Mouse (Mus musculus) neural tube, embryonic 12.5 days (tissue): ENCODE results near the gene Adprhl2. TPM values are rescaled to one million over a fixed set of nuclear protein-coding genes. Genes with fewer than 3 reads are reported as not detected.

Experiments used
- ATAC-seq: fragments of 200-750 bp; cut with Nextera tagmentation; 2 replicates; pipeline ENCODE4 v1.8.0; 2017; ENCODE audit warnings: low read depth, mild to moderate bottlenecking, moderate TSS enrichment, moderate library complexity; ENCODE audit not compliant: low FRiP score
- H3K27ac ChIP-seq: fragments of 300-500 bp; sonication (generic); 2 replicates; pipeline ENCODE4 v1.5.1; 2016
- H3K27me3 ChIP-seq: fragments of 300-500 bp; sonication (generic); replicated peaks from 2 replicates; pipeline ENCODE4 v1.6.1; 2016; ENCODE audit warnings: mild to moderate bottlenecking
- H3K36me3 ChIP-seq: fragments of 300-500 bp; sonication (generic); 2 replicates; pipeline ENCODE4 v1.6.1; 2016; ENCODE audit warnings: mild to moderate bottlenecking
- H3K4me1 ChIP-seq: fragments of 300-500 bp; sonication (generic); 2 replicates; pipeline ENCODE4 v1.6.1; 2016
- H3K4me2 ChIP-seq: fragments of 300-500 bp; sonication (generic); replicated peaks from 2 replicates; pipeline ENCODE4 v1.6.1; 2016; ENCODE audit warnings: mild to moderate bottlenecking
- H3K4me3 ChIP-seq: fragments of 300-500 bp; sonication (generic); 2 replicates; pipeline ENCODE4 v1.5.1; 2016
- H3K9ac ChIP-seq: fragments of 300-500 bp; sonication (generic); 2 replicates; pipeline ENCODE4 v1.6.1; 2016; ENCODE audit warnings: mild to moderate bottlenecking
- H3K9me3 ChIP-seq: fragments of 300-500 bp; sonication (generic); 2 replicates; pipeline ENCODE4 v1.6.1; 2016; ENCODE audit warnings: mild to moderate bottlenecking
- WGBS: fragments of 180-500 bp; shearing (Covaris S2); methylation state at CpG from one replicate; pipeline ENCODE4 v1.1.7; 2016; 5-methylcytosine and 5-hydroxymethylcytosine counted together
- polyA plus RNA-seq: library from polyadenylated mRNA; unstranded; fragments of >200 nt; fragmentation: Nextera tagmentation; extraction: Ambion mirVana; gene quantifications from 2 replicates; pipeline ENCODE4 v1.2.1, GENCODE M21; 2016

The Adprhl2 gene
- polyA plus RNA-seq: 70.3 and 73.6 TPM in 2 replicates

DNA sequence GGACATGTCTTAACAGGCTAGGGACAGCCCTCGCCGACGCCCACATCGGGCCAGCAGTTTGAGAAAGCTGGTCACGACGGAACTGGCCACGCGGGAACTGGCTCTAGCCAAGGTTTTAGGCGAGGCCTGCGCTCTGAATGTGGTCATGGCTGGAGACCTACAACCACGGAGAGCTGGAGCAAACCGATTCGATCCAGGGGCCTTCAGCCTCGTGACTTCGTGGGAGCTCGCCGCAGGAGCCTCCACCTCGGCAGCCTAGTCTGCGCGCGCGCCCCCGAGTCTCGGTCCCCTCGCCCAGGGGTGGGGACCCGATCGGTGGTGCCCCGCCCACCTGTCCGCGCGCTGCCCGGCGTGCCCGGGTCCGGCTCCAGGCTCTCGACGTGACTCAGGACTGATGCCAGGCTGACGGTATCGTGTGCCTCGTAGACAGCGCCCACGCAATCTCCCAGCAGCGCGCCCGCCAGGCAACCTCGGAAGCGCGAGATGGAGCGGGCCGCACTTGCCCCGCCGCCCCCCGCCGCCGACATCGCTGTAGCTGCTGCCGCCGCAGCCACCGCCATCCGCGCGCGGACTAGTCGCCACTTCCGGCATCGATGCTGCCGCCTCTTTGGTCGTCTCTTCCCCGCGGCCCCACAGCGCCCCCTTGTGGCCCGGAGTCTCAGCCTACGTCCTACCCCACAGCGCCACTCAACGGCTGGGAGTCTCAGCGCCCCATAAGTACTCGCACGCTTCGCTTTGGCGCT is at the start of gene Adprhl2:
Gene Adprhl2, minus strand, starts transcription at position 593 of the 743 bp plus-strand sequence.
- 1% methylated on average over 80 of the region's 80 CpGs for WGBS
- Histone ChIP-seq H3K4me2 (peak within 1 kb of the TSS; percentile 93), H3K4me1 (peaks cover 11% of the 10 kb centered on the region), H3K36me3 (peaks cover 26% of the 10 kb centered on the region), H3K9ac (peak within 1 kb of the TSS; percentile 78), H3K27me3 (peaks cover 23% of the 10 kb centered on the region), H3K27ac (no peak within 1 kb of the TSS), H3K9me3 (no peaks in the 10 kb centered on the region), H3K4me3 (peak within 1 kb of the TSS; percentile 81)
- ATAC-seq: peak; percentile 77

DNA sequence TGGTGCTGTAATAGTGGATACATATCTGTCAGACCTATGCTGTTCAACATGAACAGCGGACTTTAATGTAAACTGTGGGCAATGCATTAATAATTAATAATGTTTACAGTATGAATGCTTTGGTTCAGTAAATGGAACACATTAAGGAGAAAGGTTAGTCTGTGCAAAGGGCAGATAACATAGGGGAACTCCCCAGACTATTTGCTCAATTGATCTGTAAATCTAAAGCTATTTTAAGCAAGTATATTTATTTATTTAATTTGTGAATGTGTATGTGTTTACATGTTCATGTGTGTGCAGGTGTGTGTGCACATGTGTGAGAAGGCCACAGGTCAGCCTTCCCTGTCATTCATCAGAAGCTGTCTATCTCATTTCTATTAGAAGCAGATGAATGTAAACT is 38.6 kb upstream of the Adprhl2 start:
- ATAC-seq: no peak
- peaks cover 39% of the 10 kb centered on the region for H3K36me3 ChIP-seq
- WGBS: 92% methylated on average over 1 of the region's 1 CpGs

GRCm38 (mm10) chr4:126343451-126343850 is 21.9 kb upstream of the Adprhl2 start:
- H3K27me3 ChIP-seq: no peaks in the 10 kb centered on the region
- H3K4me3 ChIP-seq: no peak overlapping the region
- H3K4me1 ChIP-seq: no peaks in the 10 kb centered on the region
- H3K9me3 ChIP-seq: no peaks in the 10 kb centered on the region
- WGBS: 77% methylated on average over 4 of the region's 4 CpGs
- H3K9ac ChIP-seq: no peak overlapping the region
- no peak for ATAC-seq
- peaks cover 22% of the 10 kb centered on the region for H3K36me3 ChIP-seq
- no peak overlapping the region for H3K4me2 ChIP-seq
- H3K27ac ChIP-seq: no peak overlapping the region

More for the DNA sequence above, 38.6 kb upstream of the Adprhl2 start:
- H3K9me3 ChIP-seq: no peaks in the 10 kb centered on the region
- H3K27ac ChIP-seq: no peak overlapping the region
- H3K4me2 ChIP-seq: no peak overlapping the region
- no peaks in the 10 kb centered on the region for H3K4me1 ChIP-seq
- no peak overlapping the region for H3K9ac ChIP-seq
- no peak overlapping the region for H3K4me3 ChIP-seq
- no peaks in the 10 kb centered on the region for H3K27me3 ChIP-seq

- no peak for ATAC-seq
- H3K27me3 ChIP-seq: no peaks in the 10 kb centered on the region
- H3K27ac ChIP-seq: no peak overlapping the region
- WGBS: 50% methylated on average over 4 of the region's 4 CpGs
- no peak overlapping the region for H3K4me3 ChIP-seq
- no peaks in the 10 kb centered on the region for H3K4me1 ChIP-seq
- H3K36me3 ChIP-seq: peaks cover 5% of the 10 kb centered on the region; the same call in 1 of the 2 replicates
- no peak overlapping the region for H3K9ac ChIP-seq
- no peak overlapping the region for H3K4me2 ChIP-seq
- H3K9me3 ChIP-seq: no peaks in the 10 kb centered on the region
Measured at GRCm38 (mm10) chr4:126339461-126339860, 18.0 kb upstream of the Adprhl2 start.

- Histone ChIP-seq H3K4me1 (no peaks in the 10 kb centered on the region), H3K27ac (no peak overlapping the region), H3K9me3 (no peaks in the 10 kb centered on the region), H3K36me3 (no peaks in the 10 kb centered on the region), H3K4me3 (no peak overlapping the region), H3K9ac (no peak overlapping the region), H3K4me2 (no peak overlapping the region), H3K27me3 (no peaks in the 10 kb centered on the region)
- WGBS: 52% methylated on average over 3 of the region's 3 CpGs
- no peak for ATAC-seq
Measured at GRCm38 (mm10) chr4:126332358-126332757, 10.9 kb upstream of the Adprhl2 start.

GRCm38 (mm10) chr4:126331751-126332150 is 10.2 kb upstream of the Adprhl2 start:
- no peak for ATAC-seq
- WGBS: 70% methylated on average over 1 of the region's 1 CpGs

GRCm38 (mm10) chr4:126330295-126330694 is 8.8 kb upstream of the Adprhl2 start:
- no peak for ATAC-seq
- Histone ChIP-seq H3K9ac (no peak overlapping the region), H3K36me3 (no peaks in the 10 kb centered on the region), H3K9me3 (no peaks in the 10 kb centered on the region), H3K4me3 (no peak overlapping the region), H3K4me1 (no peaks in the 10 kb centered on the region), H3K4me2 (no peak overlapping the region), H3K27ac (no peak overlapping the region), H3K27me3 (peaks cover 7% of the 10 kb centered on the region)
- WGBS: 98% methylated on average over 4 of the region's 4 CpGs

More at GRCm38 (mm10) chr4:126331751-126332150, 10.2 kb upstream of the Adprhl2 start:
- no peaks in the 10 kb centered on the region for H3K36me3 ChIP-seq
- no peak overlapping the region for H3K27ac ChIP-seq
- H3K27me3 ChIP-seq: no peaks in the 10 kb centered on the region
- no peaks in the 10 kb centered on the region for H3K4me1 ChIP-seq
- no peaks in the 10 kb centered on the region for H3K9me3 ChIP-seq
- H3K9ac ChIP-seq: no peak overlapping the region
- no peak overlapping the region for H3K4me2 ChIP-seq
- no peak overlapping the region for H3K4me3 ChIP-seq

GRCm38 (mm10) chr4:126326036-126326435 is 4.5 kb upstream of the Adprhl2 start:
- H3K9ac ChIP-seq: no peak overlapping the region
- H3K4me1 ChIP-seq: peaks cover 2% of the 10 kb centered on the region; the same call in 1 of the 2 replicates
- H3K27me3 ChIP-seq: peaks cover 23% of the 10 kb centered on the region
- 26% methylated on average over 6 of the region's 6 CpGs for WGBS
- no peak for ATAC-seq
- no peaks in the 10 kb centered on the region for H3K36me3 ChIP-seq
- no peak overlapping the region for H3K27ac ChIP-seq
- no peaks in the 10 kb centered on the region for H3K9me3 ChIP-seq
- H3K4me3 ChIP-seq: no peak overlapping the region
- H3K4me2 ChIP-seq: no peak overlapping the region

DNA sequence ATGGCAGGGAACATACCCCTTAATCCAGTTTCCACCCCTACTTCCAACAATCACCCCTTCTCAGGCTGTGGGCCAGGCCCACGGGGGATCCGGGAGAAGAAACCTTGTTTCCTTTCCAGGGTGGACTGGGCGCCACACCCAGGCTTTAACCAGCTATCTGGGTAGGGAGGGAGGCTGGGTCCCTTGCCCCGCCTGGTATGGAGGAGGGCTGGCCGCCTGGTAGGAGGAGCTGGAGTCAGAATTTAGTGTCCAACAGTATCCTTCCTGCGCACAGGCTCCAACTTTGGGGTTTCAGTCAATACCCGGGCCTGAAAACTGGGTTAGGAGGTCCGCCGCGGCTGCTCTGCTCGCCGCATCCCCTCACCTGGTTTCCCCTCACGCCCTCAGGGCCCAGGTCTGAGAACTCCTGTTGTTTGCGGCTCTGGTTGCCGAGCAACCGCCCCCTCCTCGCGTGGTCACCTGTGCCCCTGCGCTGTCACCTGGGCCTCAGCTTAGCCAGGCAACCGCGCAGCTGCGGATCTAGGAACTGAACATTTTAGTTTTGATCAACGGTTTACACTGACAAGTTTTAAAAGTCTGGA is 3.9 kb upstream of the Adprhl2 start, which contains the start of gene Tekt2:
Gene Tekt2, minus strand, starts transcription at position 408 of the 581 bp plus-strand sequence.
- Histone ChIP-seq H3K4me1 (peaks cover 9% of the 10 kb centered on the region), H3K27ac (no peak within 1 kb of the TSS), H3K9ac (no peak within 1 kb of the TSS), H3K27me3 (peaks cover 23% of the 10 kb centered on the region), H3K9me3 (no peaks in the 10 kb centered on the region), H3K36me3 (no peaks in the 10 kb centered on the region), H3K4me3 (no peak within 1 kb of the TSS), H3K4me2 (no peak within 1 kb of the TSS; the same call in 1 of the 2 replicates)
- no peak for ATAC-seq
- WGBS: 12% methylated on average over 23 of the region's 23 CpGs

DNA sequence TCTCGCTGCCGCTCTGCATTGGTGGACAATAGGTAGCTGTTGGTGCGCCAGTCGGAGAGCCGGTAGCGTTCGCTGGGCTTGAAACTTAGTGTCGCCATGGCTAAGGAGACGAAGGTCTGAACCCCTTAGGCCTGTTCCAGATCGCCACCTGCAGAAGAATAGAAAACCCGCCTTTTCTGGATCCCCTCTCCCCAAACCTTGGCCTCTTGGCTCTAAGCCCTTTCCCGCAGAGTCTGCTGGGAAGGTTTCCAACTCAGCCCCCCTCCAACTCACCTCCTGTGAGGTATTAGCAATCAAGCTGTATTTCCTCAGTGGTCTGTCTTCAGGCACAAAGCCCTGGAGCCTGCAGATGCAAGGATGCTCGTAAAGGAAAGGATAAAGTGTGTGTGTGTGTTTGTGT is 3.4 kb upstream of the Adprhl2 start:
- Histone ChIP-seq H3K9me3 (no peaks in the 10 kb centered on the region), H3K27ac (no peak overlapping the region), H3K36me3 (0 out of 2 replicates have a peak, but pooled peaks cover under 1% of the 10 kb centered on the region), H3K4me1 (peaks cover 11% of the 10 kb centered on the region), H3K9ac (no peak overlapping the region), H3K4me3 (no peak overlapping the region), H3K27me3 (peaks cover 23% of the 10 kb centered on the region), H3K4me2 (no peak overlapping the region)
- ATAC-seq: no peak
- 28% methylated on average over 13 of the region's 13 CpGs for WGBS

GRCm38 (mm10) chr4:126322646-126323045 is 1.1 kb upstream of the Adprhl2 start:
- WGBS: 94% methylated on average over 13 of the region's 13 CpGs
- no peak overlapping the region for H3K27ac ChIP-seq
- H3K4me1 ChIP-seq: peaks cover 11% of the 10 kb centered on the region
- peaks cover 23% of the 10 kb centered on the region for H3K27me3 ChIP-seq
- no peak overlapping the region for H3K4me3 ChIP-seq
- no peak overlapping the region for H3K4me2 ChIP-seq
- no peaks in the 10 kb centered on the region for H3K9me3 ChIP-seq
- H3K36me3 ChIP-seq: peaks cover 13% of the 10 kb centered on the region
- no peak for ATAC-seq
- H3K9ac ChIP-seq: no peak overlapping the region

DNA sequence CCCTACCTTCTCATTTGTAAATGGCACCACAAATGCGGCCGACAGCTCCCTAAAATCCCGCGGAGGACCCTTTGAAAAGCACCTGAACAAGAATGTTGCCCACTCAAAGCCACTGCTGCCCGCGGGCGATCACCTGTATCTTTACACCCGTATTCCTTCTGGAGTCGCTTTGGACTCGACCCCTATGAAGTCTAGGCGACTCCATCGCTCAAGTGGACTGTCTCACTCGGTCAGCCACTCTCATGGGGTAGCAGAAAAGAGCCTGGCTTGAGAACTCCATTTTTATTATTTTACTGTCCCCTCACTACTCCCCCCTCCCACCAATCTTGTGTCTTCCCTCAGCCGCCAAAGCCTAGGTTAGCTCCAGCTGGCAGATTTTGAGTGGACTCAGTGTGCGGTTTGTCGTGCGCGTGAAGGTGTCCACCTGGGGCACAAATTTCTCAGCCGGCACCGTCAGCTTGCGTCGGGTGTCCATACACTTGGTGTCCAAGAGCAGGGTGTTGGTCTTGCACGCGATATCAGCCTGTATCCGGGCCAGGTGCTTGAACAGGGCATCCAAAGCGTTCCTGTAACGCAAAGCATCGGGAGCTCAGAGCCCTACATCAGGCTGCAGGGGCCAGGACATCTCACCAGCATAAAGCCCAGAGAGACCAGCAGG is 480 bp upstream of the Adprhl2 start:
- peaks cover 11% of the 10 kb centered on the region for H3K4me1 ChIP-seq
- WGBS: 54% methylated on average over 28 of the region's 28 CpGs
- no peak overlapping the region for H3K27ac ChIP-seq
- no peaks in the 10 kb centered on the region for H3K9me3 ChIP-seq
- H3K27me3 ChIP-seq: peaks cover 23% of the 10 kb centered on the region
- peaks cover 19% of the 10 kb centered on the region for H3K36me3 ChIP-seq
- peak overlapping the region; percentile 93 for H3K4me2 ChIP-seq
- no peak overlapping the region for H3K9ac ChIP-seq
- ATAC-seq: peak; percentile 55
- peak overlapping the region; percentile 81 for H3K4me3 ChIP-seq
